Mouse (Mus musculus) liver, embryonic 16.5 days (tissue): ENCODE measurements around the gene Isl2. TPM values are rescaled to one million over a fixed set of nuclear protein-coding genes. Genes with fewer than 3 reads are reported as not detected.

ENCODE experiments used
- ATAC-seq: fragments of 200-750 bp; cut with Nextera tagmentation; 2 replicates; pipeline ENCODE4 v1.8.0; 2017; ENCODE audit warnings: low read depth, mild to moderate bottlenecking, moderate number of reproducible peaks, moderate library complexity
- H3K27ac ChIP-seq: fragments of 300-500 bp; sonication (generic); 2 replicates; pipeline ENCODE4 v1.5.1; 2014; ENCODE audit warnings: mild to moderate bottlenecking, low read length
- H3K27me3 ChIP-seq: fragments of 300-500 bp; sonication (generic); 2 replicates; pipeline ENCODE4 v1.6.1; 2014; ENCODE audit warnings: low read depth, low read length, mixed read lengths; ENCODE audit not compliant: control insufficient read depth, insufficient read depth
- H3K36me3 ChIP-seq: fragments of 300-500 bp; sonication (generic); 2 replicates; pipeline ENCODE4 v1.6.1; 2014; ENCODE audit warnings: mild to moderate bottlenecking; ENCODE audit not compliant: control insufficient read depth, insufficient read depth
- H3K4me1 ChIP-seq: fragments of 300-500 bp; sonication (generic); 2 replicates; pipeline ENCODE4 v1.6.1; 2014; ENCODE audit warnings: low read depth, low read length, mixed read lengths; ENCODE audit not compliant: control insufficient read depth
- H3K4me2 ChIP-seq: fragments of 300-500 bp; sonication (generic); 2 replicates; pipeline ENCODE4 v1.6.1; 2014; ENCODE audit warnings: low read depth, low read length, mixed read lengths
- H3K4me3 ChIP-seq: fragments of 300-500 bp; sonication (generic); 2 replicates; pipeline ENCODE4 v1.5.1; 2014; ENCODE audit warnings: low read depth, mild to moderate bottlenecking, low read length
- H3K9ac ChIP-seq: fragments of 300-500 bp; sonication (generic); 2 replicates; pipeline ENCODE4 v1.6.1; 2014; ENCODE audit warnings: low read depth, low read length
- H3K9me3 ChIP-seq: fragments of 300-500 bp; sonication (generic); replicated peaks from 2 replicates; pipeline ENCODE4 v1.6.1; 2016; ENCODE audit warnings: low read length; ENCODE audit not compliant: control insufficient read depth
- WGBS: fragments of 180-500 bp; shearing (Covaris S2); extraction: QIAGEN DNeasy Blood & Tissue Kit; methylation state at CpG from one replicate; pipeline ENCODE4 v1.1.7; 2014; ENCODE audit not compliant: insufficient replicate concordance; 5-methylcytosine and 5-hydroxymethylcytosine counted together
- polyA plus RNA-seq: library from polyadenylated mRNA; unstranded; fragments of >200 nt; fragmentation: Nextera tagmentation; extraction: Ambion mirVana; gene quantifications from 2 replicates; pipeline ENCODE4 v1.2.1, GENCODE M21; 2015

Isl2 gene
- polyA plus RNA-seq, 1 experiment from 2014 or later: 0.22 TPM

- Histone ChIP-seq H3K4me2 (peak overlapping the region; percentile 11; the same call in 1 of the 2 replicates), H3K4me1 (peaks cover 21% of the 10 kb centered on the region), H3K36me3 (no peaks in the 10 kb centered on the region), H3K9me3 (peaks cover 3% of the 10 kb centered on the region), H3K27ac (no peak overlapping the region), H3K27me3 (peaks cover 93% of the 10 kb centered on the region), H3K4me3 (no peak overlapping the region), H3K9ac (no peak overlapping the region)
- WGBS: 3% methylated on average over 30 of the region's 30 CpGs
- no peak for ATAC-seq
Measured at GRCm38 (mm10) chr9:55544861-55545555, 6.5 kb downstream of the Isl2 start.

GRCm38 (mm10) chr9:55545556-55546175 lies 7.2 kb downstream of the Isl2 start:
- no peak for ATAC-seq
- peak overlapping the region; percentile 11; the same call in 1 of the 2 replicates for H3K4me2 ChIP-seq
- peak overlapping the region; percentile 34; the same call in 1 of the 2 replicates for H3K4me3 ChIP-seq
- H3K27me3 ChIP-seq: peaks cover 86% of the 10 kb centered on the region
- H3K27ac ChIP-seq: no peak overlapping the region
- 8% methylated on average over 41 of the region's 41 CpGs for WGBS
- no peaks in the 10 kb centered on the region for H3K36me3 ChIP-seq
- H3K4me1 ChIP-seq: peaks cover 21% of the 10 kb centered on the region
- no peak overlapping the region for H3K9ac ChIP-seq
- H3K9me3 ChIP-seq: peaks cover 3% of the 10 kb centered on the region

- H3K36me3 ChIP-seq: no peaks in the 10 kb centered on the region
- 4% methylated on average over 63 of the region's 63 CpGs for WGBS
- no peak overlapping the region for H3K9ac ChIP-seq
- H3K4me1 ChIP-seq: peaks cover 16% of the 10 kb centered on the region
- peak overlapping the region; percentile 22 for H3K4me2 ChIP-seq
- peaks cover 79% of the 10 kb centered on the region for H3K27me3 ChIP-seq
- peak overlapping the region; percentile 34 for H3K4me3 ChIP-seq
- H3K9me3 ChIP-seq: peaks cover 3% of the 10 kb centered on the region
- peak; percentile 72 for ATAC-seq
- no peak overlapping the region for H3K27ac ChIP-seq
Measured at GRCm38 (mm10) chr9:55546176-55547010, 7.9 kb downstream of the Isl2 start.

- H3K4me1 ChIP-seq: peaks cover 9% of the 10 kb centered on the region
- H3K9ac ChIP-seq: no peak overlapping the region
- WGBS: 18% methylated on average over 3 of the region's 3 CpGs
- no peaks in the 10 kb centered on the region for H3K36me3 ChIP-seq
- H3K27me3 ChIP-seq: peaks cover 54% of the 10 kb centered on the region
- H3K4me2 ChIP-seq: no peak overlapping the region
- ATAC-seq: no peak
- peaks cover 3% of the 10 kb centered on the region for H3K9me3 ChIP-seq
- H3K4me3 ChIP-seq: no peak overlapping the region
- H3K27ac ChIP-seq: no peak overlapping the region
Measured at GRCm38 (mm10) chr9:55548871-55549270, 10.4 kb downstream of the Isl2 start.

GRCm38 (mm10) chr9:55549302-55549890 lies 10.9 kb downstream of the Isl2 start:
- peaks cover 9% of the 10 kb centered on the region for H3K4me1 ChIP-seq
- H3K9me3 ChIP-seq: peaks cover 3% of the 10 kb centered on the region
- no peak overlapping the region for H3K9ac ChIP-seq
- H3K27ac ChIP-seq: no peak overlapping the region
- ATAC-seq: no peak
- no peaks in the 10 kb centered on the region for H3K36me3 ChIP-seq
- H3K4me3 ChIP-seq: no peak overlapping the region
- 15% methylated on average over 16 of the region's 16 CpGs for WGBS
- H3K27me3 ChIP-seq: peaks cover 49% of the 10 kb centered on the region
- no peak overlapping the region for H3K4me2 ChIP-seq

- H3K27me3 ChIP-seq: no peaks in the 10 kb centered on the region
- no peak for ATAC-seq
- 20% methylated on average over 1 of the region's 1 CpGs for WGBS
- no peak overlapping the region for H3K4me2 ChIP-seq
- H3K9me3 ChIP-seq: no peaks in the 10 kb centered on the region
- no peak overlapping the region for H3K27ac ChIP-seq
- H3K9ac ChIP-seq: no peak overlapping the region
- no peaks in the 10 kb centered on the region for H3K4me1 ChIP-seq
- H3K36me3 ChIP-seq: no peaks in the 10 kb centered on the region
- H3K4me3 ChIP-seq: no peak overlapping the region
Measured at GRCm38 (mm10) chr9:55554986-55555385, 16.5 kb downstream of the Isl2 start.

- no peaks in the 10 kb centered on the region for H3K27me3 ChIP-seq
- no peak overlapping the region for H3K4me2 ChIP-seq
- no peaks in the 10 kb centered on the region for H3K36me3 ChIP-seq
- H3K4me3 ChIP-seq: no peak overlapping the region
- H3K9me3 ChIP-seq: no peaks in the 10 kb centered on the region
- H3K9ac ChIP-seq: no peak overlapping the region
- 91% methylated on average over 1 of the region's 1 CpGs for WGBS
- ATAC-seq: no peak
- no peaks in the 10 kb centered on the region for H3K4me1 ChIP-seq
- no peak overlapping the region for H3K27ac ChIP-seq
Measured at GRCm38 (mm10) chr9:55560960-55561359, 22.5 kb downstream of the Isl2 start.

- 57% methylated on average over 5 of the region's 5 CpGs for WGBS
- H3K4me3 ChIP-seq: no peak overlapping the region
- H3K4me2 ChIP-seq: no peak overlapping the region
- no peaks in the 10 kb centered on the region for H3K27me3 ChIP-seq
- H3K9me3 ChIP-seq: no peaks in the 10 kb centered on the region
- H3K36me3 ChIP-seq: no peaks in the 10 kb centered on the region
- ATAC-seq: no peak
- H3K9ac ChIP-seq: no peak overlapping the region
- H3K4me1 ChIP-seq: no peaks in the 10 kb centered on the region
- H3K27ac ChIP-seq: no peak overlapping the region
Measured at GRCm38 (mm10) chr9:55568466-55569159, 30.1 kb downstream of the Isl2 start.
